Mouse (Mus musculus) midbrain, embryonic 11.5 days (tissue): ENCODE data around the gene Cfap54. TPM values are rescaled to one million over a fixed set of nuclear protein-coding genes. Genes with fewer than 3 reads are reported as not detected.

Source experiments
- ATAC-seq: fragments of 200-750 bp; cut with Nextera tagmentation; 2 replicates; pipeline ENCODE4 v1.8.0; 2017; ENCODE audit warnings: moderate TSS enrichment, moderate library complexity; ENCODE audit not compliant: low FRiP score
- DNase-seq: peaks from one replicate; pipeline ENCODE4 v3.0.0; 2015; ENCODE audit warnings: low spot score; ENCODE audit errors: missing footprints
- H3K27ac ChIP-seq: fragments of 300-500 bp; sonication (generic); 2 replicates; pipeline ENCODE4 v1.5.1; 2014; ENCODE audit warnings: low read depth, low read length
- H3K27me3 ChIP-seq: fragments of 300-500 bp; sonication (generic); 2 replicates; pipeline ENCODE4 v1.6.1; 2014; ENCODE audit warnings: mild to moderate bottlenecking, low read length, moderate library complexity, mixed read lengths; ENCODE audit not compliant: control insufficient read depth, insufficient read depth
- H3K36me3 ChIP-seq: fragments of 300-500 bp; sonication (generic); 2 replicates; pipeline ENCODE4 v1.6.1; 2014; ENCODE audit warnings: mild to moderate bottlenecking, low read length, moderate library complexity, mixed read lengths; ENCODE audit not compliant: control insufficient read depth, insufficient read depth
- H3K4me1 ChIP-seq: fragments of 300-500 bp; sonication (generic); 2 replicates; pipeline ENCODE4 v1.6.1; 2014; ENCODE audit warnings: low read length; ENCODE audit not compliant: control insufficient read depth, insufficient read depth
- H3K4me2 ChIP-seq: fragments of 300-500 bp; sonication (generic); 2 replicates; pipeline ENCODE4 v1.6.1; 2014; ENCODE audit warnings: mild to moderate bottlenecking, moderate library complexity
- H3K4me3 ChIP-seq: fragments of 300-500 bp; sonication (generic); 2 replicates; pipeline ENCODE4 v1.5.1; 2014; ENCODE audit warnings: low read depth, low read length
- H3K9ac ChIP-seq: fragments of 300-500 bp; sonication (generic); 2 replicates; pipeline ENCODE4 v1.6.1; 2014; ENCODE audit warnings: low read length
- H3K9me3 ChIP-seq: fragments of 300-500 bp; sonication (generic); 2 replicates; pipeline ENCODE4 v1.6.1; 2016; ENCODE audit warnings: low read length; ENCODE audit not compliant: control insufficient read depth
- WGBS: fragments of 180-500 bp; shearing (Covaris S2); extraction: QIAGEN DNeasy Blood & Tissue Kit; methylation state at CpG from one replicate; pipeline ENCODE4 v1.1.7; 2014; 5-methylcytosine and 5-hydroxymethylcytosine counted together
- polyA plus RNA-seq: library from polyadenylated mRNA; unstranded; fragments of >200 nt; fragmentation: Nextera tagmentation; extraction: Ambion mirVana; gene quantifications from 2 replicates; pipeline ENCODE4 v1.2.1, GENCODE M21; 2014

Gene Cfap54
- polyA plus RNA-seq, 1 experiment from 2014 or later, result 0.89 TPM

GRCm38 (mm10) chr10:92930036-92930435, 151.4 kb downstream of the Cfap54 start:
- Histone ChIP-seq H3K4me2 (no peak overlapping the region), H3K4me3 (no peak overlapping the region), H3K27me3 (no peaks in the 10 kb centered on the region), H3K9ac (no peak overlapping the region), H3K27ac (no peak overlapping the region), H3K36me3 (no peaks in the 10 kb centered on the region), H3K9me3 (no peaks in the 10 kb centered on the region), H3K4me1 (no peaks in the 10 kb centered on the region)
- WGBS, result 74% methylated on average over 1 of the region's 1 CpGs
- ATAC-seq (no peak), DNase-seq (peak; percentile 12)

GRCm38 (mm10) chr10:92928256-92928655, 153.2 kb downstream of the Cfap54 start:
- no peak for ATAC-seq
- H3K4me2 ChIP-seq, result no peak overlapping the region
- DNase-seq, result peak; percentile 47
- H3K9me3 ChIP-seq, result no peaks in the 10 kb centered on the region
- no peaks in the 10 kb centered on the region for H3K27me3 ChIP-seq
- no peaks in the 10 kb centered on the region for H3K4me1 ChIP-seq
- H3K4me3 ChIP-seq, result no peak overlapping the region
- WGBS, result 88% methylated on average over 3 of the region's 3 CpGs
- H3K36me3 ChIP-seq, result no peaks in the 10 kb centered on the region
- H3K27ac ChIP-seq, result no peak overlapping the region
- no peak overlapping the region for H3K9ac ChIP-seq

GRCm38 (mm10) chr10:92918551-92918950, 162.9 kb downstream of the Cfap54 start:
- 87% methylated on average over 1 of the region's 1 CpGs for WGBS

GRCm38 (mm10) chr10:92907246-92907645, 174.2 kb downstream of the Cfap54 start:
- H3K27me3 ChIP-seq, result no peaks in the 10 kb centered on the region
- WGBS, result 57% methylated on average over 6 of the region's 6 CpGs
- no peak overlapping the region for H3K4me2 ChIP-seq
- no peaks in the 10 kb centered on the region for H3K9me3 ChIP-seq
- DNase-seq (peak; percentile 75), ATAC-seq (no peak)
- H3K4me1 ChIP-seq, result no peaks in the 10 kb centered on the region
- no peak overlapping the region for H3K9ac ChIP-seq
- no peaks in the 10 kb centered on the region for H3K36me3 ChIP-seq
- H3K4me3 ChIP-seq, result no peak overlapping the region
- no peak overlapping the region for H3K27ac ChIP-seq

More at GRCm38 (mm10) chr10:92918551-92918950, 162.9 kb downstream of the Cfap54 start:
- no peak overlapping the region for H3K27ac ChIP-seq
- DNase-seq, result peak; percentile 60
- no peak overlapping the region for H3K9ac ChIP-seq
- H3K36me3 ChIP-seq, result no peaks in the 10 kb centered on the region
- no peaks in the 10 kb centered on the region for H3K4me1 ChIP-seq
- no peak overlapping the region for H3K4me2 ChIP-seq
- no peaks in the 10 kb centered on the region for H3K27me3 ChIP-seq
- H3K4me3 ChIP-seq, result no peak overlapping the region
- H3K9me3 ChIP-seq, result no peaks in the 10 kb centered on the region
- no peak for ATAC-seq

- Histone ChIP-seq H3K4me3 (no peak overlapping the region), H3K4me1 (no peaks in the 10 kb centered on the region), H3K27ac (no peak overlapping the region), H3K9ac (no peak overlapping the region), H3K27me3 (no peaks in the 10 kb centered on the region), H3K9me3 (no peaks in the 10 kb centered on the region), H3K4me2 (no peak overlapping the region), H3K36me3 (no peaks in the 10 kb centered on the region)
- ATAC-seq (no peak), DNase-seq (no peak)
- WGBS, result 83% methylated on average over 6 of the region's 6 CpGs
Observed at GRCm38 (mm10) chr10:92888466-92888865, 193.0 kb downstream of the Cfap54 start.

- Histone ChIP-seq H3K9me3 (no peaks in the 10 kb centered on the region), H3K4me2 (no peak overlapping the region), H3K27ac (no peak overlapping the region), H3K4me1 (no peaks in the 10 kb centered on the region), H3K9ac (no peak overlapping the region), H3K36me3 (no peaks in the 10 kb centered on the region), H3K27me3 (no peaks in the 10 kb centered on the region), H3K4me3 (no peak overlapping the region)
- WGBS, result 94% methylated on average over 3 of the region's 3 CpGs
- ATAC-seq (no peak), DNase-seq (no peak)
Observed at GRCm38 (mm10) chr10:92878000-92878399, 203.4 kb downstream of the Cfap54 start.

GRCm38 (mm10) chr10:92840980-92841379, 240.4 kb downstream of the Cfap54 start:
- H3K9ac ChIP-seq, result no peak overlapping the region
- no peaks in the 10 kb centered on the region for H3K36me3 ChIP-seq
- no peak for ATAC-seq
- H3K27ac ChIP-seq, result no peak overlapping the region
- H3K4me3 ChIP-seq, result no peak overlapping the region
- no peaks in the 10 kb centered on the region for H3K4me1 ChIP-seq
- H3K9me3 ChIP-seq, result no peaks in the 10 kb centered on the region
- no peak for DNase-seq
- 96% methylated on average over 9 of the region's 9 CpGs for WGBS
- H3K4me2 ChIP-seq, result no peak overlapping the region
- no peaks in the 10 kb centered on the region for H3K27me3 ChIP-seq

- ATAC-seq (peak; percentile 57; the same call in 1 of the 2 replicates), DNase-seq (no peak)
- WGBS, result 45% methylated on average over 5 of the region's 5 CpGs
- no peak overlapping the region for H3K27ac ChIP-seq
- no peaks in the 10 kb centered on the region for H3K9me3 ChIP-seq
- H3K4me1 ChIP-seq, result no peaks in the 10 kb centered on the region
- no peak overlapping the region for H3K9ac ChIP-seq
- H3K4me3 ChIP-seq, result no peak overlapping the region
- no peaks in the 10 kb centered on the region for H3K27me3 ChIP-seq
- H3K36me3 ChIP-seq, result no peaks in the 10 kb centered on the region
- no peak overlapping the region for H3K4me2 ChIP-seq
Observed at GRCm38 (mm10) chr10:92837572-92837971, 243.8 kb downstream of the Cfap54 start.

- Histone ChIP-seq H3K4me2 (no peak overlapping the region), H3K36me3 (no peaks in the 10 kb centered on the region), H3K27me3 (no peaks in the 10 kb centered on the region), H3K27ac (no peak overlapping the region), H3K9me3 (no peaks in the 10 kb centered on the region), H3K4me1 (no peaks in the 10 kb centered on the region), H3K4me3 (no peak overlapping the region), H3K9ac (no peak overlapping the region)
- ATAC-seq, result no peak
- DNase-seq, result no peak
- 71% methylated on average over 2 of the region's 2 CpGs for WGBS
Observed at GRCm38 (mm10) chr10:92837045-92837444, 244.4 kb downstream of the Cfap54 start.

- Histone ChIP-seq H3K4me3 (no peak overlapping the region), H3K4me2 (no peak overlapping the region), H3K27ac (no peak overlapping the region), H3K4me1 (no peaks in the 10 kb centered on the region), H3K36me3 (no peaks in the 10 kb centered on the region), H3K9me3 (no peaks in the 10 kb centered on the region), H3K9ac (no peak overlapping the region), H3K27me3 (no peaks in the 10 kb centered on the region)
- WGBS, result 88% methylated on average over 4 of the region's 4 CpGs
- ATAC-seq (no peak), DNase-seq (no peak)
Observed at GRCm38 (mm10) chr10:92821499-92821898, 259.9 kb downstream of the Cfap54 start.
